ENCODE assay signal across 15 mouse cellular contexts in genomic region chr5:136479801-136480200, GRCm38 (mm10).
DNase-seq lines count a peak whose midpoint lies in the region; ATAC-seq and TF ChIP-seq lines count a peak whose summit lies in the region.
"Had no signal": no experiment of that assay in that cellular context is flagged by ENCODE, and none has a peak within 500 bp of the region (broad histone marks: within the 10 kb centered on the region; RNA-seq: fewer than 3 reads in every experiment).

No protein-coding gene starts in this region.

- no peaks in the 10 kb centered on the region for H3K27me3 ChIP-seq in heart, embryonic 12.5 days (replicated peaks)
- no peaks in the 10 kb centered on the region for H3K27me3 ChIP-seq in kidney, postnatal 0 days (ENCODE audit: insufficient read depth, low read length)
- no peaks in the 10 kb centered on the region for H3K27me3 ChIP-seq in CH12.LX (replicated peaks)
- H3K27me3 ChIP-seq in hindbrain, embryonic 14.5 days (ENCODE audit: control insufficient read depth, insufficient read depth, low read length), result no peaks in the 10 kb centered on the region
- H3K27me3 ChIP-seq: embryonic facial prominence, embryonic 12.5 days; hindbrain, embryonic 15.5 days had no signal

- no peak for DNase-seq in heart, adult 9 months (ENCODE audit: low spot score in 2 of 2)
- DNase-seq in kidney, postnatal 0 days (ENCODE audit: low spot score), result no peak
- no peak for DNase-seq in kidney, adult 8-10 months
- DNase-seq in CH12.LX (ENCODE audit: extremely low read depth), result peak; percentile 79
- no peak for DNase-seq in hindbrain, embryonic 14.5 days (ENCODE audit: low spot score)
- no peak for DNase-seq in right cerebral cortex, adult 18-20 months
- DNase-seq: cerebellum, postnatal 25 days; gastrocnemius, postnatal 10 days; kidney, adult 11 months; thymus, postnatal 25 days had no signal

- WGBS in heart, embryonic 12.5 days, result 52% methylated on average over 4 of the region's 4 CpGs
- 76% methylated on average over 4 of the region's 4 CpGs for WGBS in kidney, postnatal 0 days
- 42% methylated on average over 4 of the region's 4 CpGs for WGBS in macrophage (ENCODE audit: missing documents)
- 91% methylated on average over 4 of the region's 4 CpGs for WGBS in hindbrain, embryonic 14.5 days

- no peak overlapping the region for H3K4me2 ChIP-seq in heart, embryonic 12.5 days
- H3K4me2 ChIP-seq in kidney, postnatal 0 days (ENCODE audit: low read length), result no peak overlapping the region
- H3K4me2 ChIP-seq in CH12.LX (ENCODE audit: insufficient read depth, low read depth, poor library complexity, severe bottlenecking), result peak overlapping the region; percentile 35
- no peak overlapping the region for H3K4me2 ChIP-seq in hindbrain, embryonic 14.5 days (replicated peaks)
- H3K4me2 ChIP-seq: embryonic facial prominence, embryonic 12.5 days; hindbrain, embryonic 15.5 days had no signal

- H3K27ac ChIP-seq in heart, embryonic 12.5 days (ENCODE audit: poor library complexity, severe bottlenecking), result peak overlapping the region; percentile 73
- peak overlapping the region; percentile 37 for H3K27ac ChIP-seq in kidney, postnatal 0 days
- H3K27ac ChIP-seq in CH12.LX (ENCODE audit: insufficient read depth, low read depth) (peak overlapping the region; percentile 91), macrophage (peak overlapping the region; percentile 68)
- H3K27ac ChIP-seq in hindbrain, embryonic 14.5 days, result no peak overlapping the region
- H3K27ac ChIP-seq: embryonic facial prominence, embryonic 12.5 days; hindbrain, embryonic 15.5 days; layer of hippocampus, adult 2 months had no signal

- TF ChIP-seq RAD21 in CH12.LX (IDR thresholded peaks at IDR 0.05; ENCODE audit: low read depth, low read length), result no peak; the same call in 1 of the 2 replicates

- no peak overlapping the region for H3K4me3 ChIP-seq in heart, embryonic 12.5 days
- H3K4me3 ChIP-seq in kidney, postnatal 0 days (replicated peaks; ENCODE audit: low read depth, low read length), result no peak overlapping the region
- H3K4me3 ChIP-seq in CH12.LX (replicated peaks in 1 of 3; ENCODE audit: low read depth in 2 of 3, low read length in 2 of 3, poor library complexity in 1 of 3) (no peak overlapping the region), macrophage (ENCODE audit: inconsistent target) (no peak overlapping the region)
- H3K4me3 ChIP-seq in hindbrain, embryonic 14.5 days (replicated peaks; ENCODE audit: low read length), result no peak overlapping the region
- H3K4me3 ChIP-seq: embryonic facial prominence, embryonic 12.5 days; hindbrain, embryonic 15.5 days; layer of hippocampus, adult 2 months had no signal

- H3K4me1 ChIP-seq in heart, embryonic 12.5 days (replicated peaks), result peaks cover 56% of the 10 kb centered on the region
- peaks cover 10% of the 10 kb centered on the region for H3K4me1 ChIP-seq in kidney, postnatal 0 days (replicated peaks; ENCODE audit: insufficient read depth, low read length)
- H3K4me1 ChIP-seq in CH12.LX (ENCODE audit: control insufficient read depth in 1 of 2, insufficient read depth in 2 of 2), result peaks cover 37 to 81% of the 10 kb centered on the region in 2 experiments
- H3K4me1 ChIP-seq in hindbrain, embryonic 14.5 days (replicated peaks; ENCODE audit: control insufficient read depth, insufficient read depth, low read length), result peaks cover 6% of the 10 kb centered on the region; the same call in 1 of the 2 replicates

- TF ChIP-seq CTCF in kidney, postnatal 0 days (IDR thresholded peaks at IDR 0.05; ENCODE audit: low read depth), result no peak
- TF ChIP-seq CTCF in CH12.LX (conservative IDR thresholded peaks at IDR 0.05 in 1 of 2, IDR thresholded peaks at IDR 0.05 in 1 of 2; ENCODE audit: low read depth in 2 of 2, low read length in 2 of 2), result no peak

- H3K9ac ChIP-seq in heart, embryonic 12.5 days, result 0 out of 2 replicates have a peak overlapping the region, but pooled peaks have one; percentile 15
- no peak overlapping the region for H3K9ac ChIP-seq in kidney, postnatal 0 days (ENCODE audit: low read depth, low read length)
- no peak overlapping the region for H3K9ac ChIP-seq in CH12.LX (ENCODE audit: insufficient read depth, low read depth)
- H3K9ac ChIP-seq in hindbrain, embryonic 14.5 days, result no peak overlapping the region
- H3K9ac ChIP-seq: embryonic facial prominence, embryonic 12.5 days; hindbrain, embryonic 15.5 days had no signal

- H3K79me2 ChIP-seq in CH12.LX (replicated peaks; ENCODE audit: control insufficient read depth, extremely low read depth, insufficient read depth, poor library complexity, severe bottlenecking) (no peaks in the 10 kb centered on the region), macrophage (ENCODE audit: inconsistent target) (peaks cover 66% of the 10 kb centered on the region)

- no peak for TF ChIP-seq POLR2A in CH12.LX (IDR thresholded peaks at IDR 0.05; ENCODE audit: low read depth, low read length)

- dilution Hi-C loops in CH12.LX (cut with MboI; ENCODE audit: extremely low pct_ligation_motif_present, extremely low pct_unique_long_range_greater_than_20kb, low sequenced_read_pairs), result no loop called here

- in situ Hi-C loops in CH12.LX (cut with MboI; ENCODE audit: low pct_ligation_motif_present, low pct_unique_long_range_greater_than_20kb, low sequenced_read_pairs), result loop anchor here (10.0 kb wide), 1 partner anchor 75 kb away; no protein-coding TSS in a partner anchor

- peaks cover 11% of the 10 kb centered on the region for H3K36me3 ChIP-seq in heart, embryonic 12.5 days
- H3K36me3 ChIP-seq in kidney, postnatal 0 days (ENCODE audit: insufficient read depth, low read length), result 0 out of 2 replicates have a peak, but pooled peaks cover 2% of the 10 kb centered on the region
- H3K36me3 ChIP-seq in CH12.LX (replicated peaks in 1 of 2; ENCODE audit: control insufficient read depth in 1 of 2, insufficient read depth in 1 of 2, low read length in 1 of 2) (peaks cover 0 to 17% of the 10 kb centered on the region in 2 experiments), macrophage (ENCODE audit: inconsistent target) (0 out of 2 replicates have a peak, but pooled peaks cover under 1% of the 10 kb centered on the region)
- peaks cover 8% of the 10 kb centered on the region for H3K36me3 ChIP-seq in hindbrain, embryonic 14.5 days (replicated peaks; ENCODE audit: control insufficient read depth, insufficient read depth)
- H3K36me3 ChIP-seq: hindbrain, embryonic 15.5 days had no signal

- TF ChIP-seq EP300 in CH12.LX (IDR thresholded peaks at IDR 0.05; ENCODE audit: low read length), result peak; percentile 72; the same call in 1 of the 2 replicates

- ATAC-seq in heart, embryonic 12.5 days (ENCODE audit: insufficient number of reproducible peaks, low FRiP score), result no peak
- no peak for ATAC-seq in kidney, postnatal 0 days (replicated peaks; ENCODE audit: low FRiP score, low read depth)
- ATAC-seq in hindbrain, embryonic 14.5 days (ENCODE audit: low FRiP score), result no peak

- no peaks in the 10 kb centered on the region for H3K9me3 ChIP-seq in heart, embryonic 12.5 days (replicated peaks)
- H3K9me3 ChIP-seq in kidney, postnatal 0 days (replicated peaks; ENCODE audit: low read length), result no peaks in the 10 kb centered on the region
- H3K9me3 ChIP-seq in CH12.LX (replicated peaks; ENCODE audit: low read length), result no peaks in the 10 kb centered on the region
- H3K9me3 ChIP-seq in hindbrain, embryonic 14.5 days (ENCODE audit: control insufficient read depth, low read length), result no peaks in the 10 kb centered on the region
- H3K9me3 ChIP-seq: embryonic facial prominence, embryonic 12.5 days; hindbrain, embryonic 15.5 days had no signal

TF ChIP-seq in CH12.LX, 34 proteins besides CTCF, POLR2A, EP300 and RAD21 (continues in another document):
- peak; percentile 88 for TF ChIP-seq ETS1 (conservative IDR thresholded peaks at IDR 0.05; ENCODE audit: low read depth, low read length)
- TF ChIP-seq BHLHE40 (IDR thresholded peaks at IDR 0.05; ENCODE audit: low read depth, low read length), result peak; percentile 94
- TF ChIP-seq IRF4 (IDR thresholded peaks at IDR 0.05; ENCODE audit: low read depth, low read length), result peak; percentile 49
- TF ChIP-seq TCF12 (IDR thresholded peaks at IDR 0.05; ENCODE audit: low read depth, low read length), result peak; percentile 71
- peak; percentile 53; the same call in 1 of the 2 replicates for TF ChIP-seq NRF1 (IDR thresholded peaks at IDR 0.05; ENCODE audit: low read depth, low read length)
- TF ChIP-seq SMC3 (IDR thresholded peaks at IDR 0.05; ENCODE audit: low read depth, low read length), result no peak
- TF ChIP-seq CHD1 (IDR thresholded peaks at IDR 0.05; ENCODE audit: low read depth, low read length), result peak; percentile 95; the same call in 1 of the 2 replicates
- 0 out of 2 replicates have a peak, but pooled peaks have one; percentile 10 for TF ChIP-seq TBP (conservative IDR thresholded peaks at IDR 0.05; ENCODE audit: low read depth, low read length)
- no peak for TF ChIP-seq SIN3A (IDR thresholded peaks at IDR 0.05; ENCODE audit: low read length)
- TF ChIP-seq UBTF (IDR thresholded peaks at IDR 0.05; ENCODE audit: low read depth, low read length), result no peak
- no peak for TF ChIP-seq ZKSCAN1 (IDR thresholded peaks at IDR 0.05; ENCODE audit: borderline replicate concordance, low read depth, low read length)
- TF ChIP-seq MAX (IDR thresholded peaks at IDR 0.05; ENCODE audit: low read length), result peak; percentile 12; the same call in 1 of the 2 replicates
- no peak for TF ChIP-seq POLR2AphosphoS2 (IDR thresholded peaks at IDR 0.05; ENCODE audit: low read depth, low read length)
- no peak for TF ChIP-seq HCFC1 (IDR thresholded peaks at IDR 0.05; ENCODE audit: low read depth, low read length)
- no peak for TF ChIP-seq NELFE (IDR thresholded peaks at IDR 0.05; ENCODE audit: low read depth, low read length)
- TF ChIP-seq MAZ (IDR thresholded peaks at IDR 0.05; ENCODE audit: low read depth, low read length), result 0 out of 2 replicates have a peak, but pooled peaks have one; percentile 10
- TF ChIP-seq CHD2 (IDR thresholded peaks at IDR 0.05; ENCODE audit: low read length), result no peak
- TF ChIP-seq MAFK (IDR thresholded peaks at IDR 0.05; ENCODE audit: insufficient replicate concordance, low read length), result no peak
- 0 out of 2 replicates have a peak, but pooled peaks have one; percentile 19 for TF ChIP-seq USF2 (conservative IDR thresholded peaks at IDR 0.05; ENCODE audit: low read depth, low read length)
- no peak for TF ChIP-seq ZC3H11A (IDR thresholded peaks at IDR 0.05; ENCODE audit: low read depth, low read length)
- peak; percentile 82; the same call in 1 of the 2 replicates for TF ChIP-seq MEF2A (IDR thresholded peaks at IDR 0.05; ENCODE audit: borderline replicate concordance, low read depth, low read length)
- TF ChIP-seq E2F4 (IDR thresholded peaks at IDR 0.05; ENCODE audit: insufficient replicate concordance, low read depth, low read length), result no peak
- TF ChIP-seq RCOR1 (conservative IDR thresholded peaks at IDR 0.05; ENCODE audit: low read depth, low read length), result no peak
- TF ChIP-seq MXI1 (IDR thresholded peaks at IDR 0.05; ENCODE audit: low read depth, low read length), result no peak
- TF ChIP-seq USF1 (IDR thresholded peaks at IDR 0.05; ENCODE audit: low read depth, low read length), result 0 out of 2 replicates have a peak, but pooled peaks have one; percentile 16
